Mouse (Mus musculus) ovary, postnatal 10 days (tissue): ENCODE results near the gene Gm3238.
"Not testable (repeated sequence)": the region's sequence is repeated elsewhere in the genome, so short reads cannot be mapped to it uniquely, and the experiment has no call there.

Experiments
- DNase-seq: peaks from one replicate; pipeline ENCODE4 v3.0.0; 2022; ENCODE audit warnings: low spot score

Gm3238 gene

GRCm38 (mm10) chr10:77741924-77742688 lies 29.0 kb downstream of the Gm3238 start, which contains the start of gene Gm18596:
TSS of gene Gm18596 (minus strand) at chr10:77742638.
- not testable (repeated sequence) for DNase-seq

- DNase-seq = no peak
These were observed 32.2 kb downstream of the Gm3238 start for GRCm38 (mm10) chr10:77738929-77739328.

- no peak for DNase-seq
These were observed 35.2 kb downstream of the Gm3238 start for GRCm38 (mm10) chr10:77735928-77736327.

GRCm38 (mm10) chr10:77729241-77729640 lies 41.9 kb downstream of the Gm3238 start:
- no peak for DNase-seq

- no peak for DNase-seq
These were observed 42.8 kb downstream of the Gm3238 start for GRCm38 (mm10) chr10:77728280-77728679.

GRCm38 (mm10) chr10:77726186-77726585 lies 44.9 kb downstream of the Gm3238 start, which contains the start of gene Gm10100:
TSS of gene Gm10100 (plus strand) at chr10:77726486.
- no peak for DNase-seq

- DNase-seq = no peak
These were observed 46.3 kb downstream of the Gm3238 start for GRCm38 (mm10) chr10:77724855-77725254.
